Mouse (Mus musculus) limb, embryonic 13.5 days (tissue): ENCODE data around the gene 4930402F06Rik. TPM values are rescaled to one million over a fixed set of nuclear protein-coding genes. Genes with fewer than 3 reads are reported as not detected.

Experiments used
- ATAC-seq: fragments of 200-750 bp; cut with Nextera tagmentation; 2 replicates; pipeline ENCODE4 v1.8.0; 2017; ENCODE audit warnings: low read depth, moderate number of reproducible peaks, moderate TSS enrichment; ENCODE audit not compliant: low FRiP score
- H3K27ac ChIP-seq: fragments of 300-500 bp; sonication (generic); 2 replicates; pipeline ENCODE4 v1.5.1; 2015; ENCODE audit warnings: inconsistent platforms, mild to moderate bottlenecking, moderate library complexity
- H3K27me3 ChIP-seq: fragments of 300-500 bp; sonication (generic); 2 replicates; pipeline ENCODE4 v1.6.1; 2015; ENCODE audit warnings: mild to moderate bottlenecking, inconsistent platforms
- H3K36me3 ChIP-seq: fragments of 300-500 bp; sonication (generic); 2 replicates; pipeline ENCODE4 v1.6.1; 2015; ENCODE audit warnings: inconsistent platforms, mild to moderate bottlenecking, moderate library complexity
- H3K4me1 ChIP-seq: fragments of 300-500 bp; sonication (generic); 2 replicates; pipeline ENCODE4 v1.6.1; 2015; ENCODE audit warnings: inconsistent platforms
- H3K4me2 ChIP-seq: fragments of 300-500 bp; sonication (generic); replicated peaks from 2 replicates; pipeline ENCODE4 v1.6.1; 2015; ENCODE audit warnings: inconsistent platforms, mild to moderate bottlenecking, moderate library complexity
- H3K4me3 ChIP-seq: fragments of 300-500 bp; sonication (generic); 2 replicates; pipeline ENCODE4 v1.5.1; 2015; ENCODE audit warnings: moderate library complexity, mild to moderate bottlenecking, inconsistent platforms
- H3K9ac ChIP-seq: fragments of 300-500 bp; sonication (generic); 2 replicates; pipeline ENCODE4 v1.6.1; 2015; ENCODE audit warnings: mild to moderate bottlenecking, inconsistent platforms
- H3K9me3 ChIP-seq: fragments of 300-500 bp; sonication (generic); 2 replicates; pipeline ENCODE4 v1.6.1; 2016; ENCODE audit warnings: inconsistent platforms
- WGBS: fragments of 180-500 bp; shearing (Covaris S2); methylation state at CpG from one replicate; pipeline ENCODE4 v1.1.7; 2015; 5-methylcytosine and 5-hydroxymethylcytosine counted together
- polyA plus RNA-seq: library from polyadenylated mRNA; unstranded; fragments of >200 nt; fragmentation: Nextera tagmentation; extraction: Ambion mirVana; gene quantifications from 2 replicates; pipeline ENCODE4 v1.2.1, GENCODE M21; 2015

The 4930402F06Rik gene
- polyA plus RNA-seq, result not detected in 2 replicates

DNA sequence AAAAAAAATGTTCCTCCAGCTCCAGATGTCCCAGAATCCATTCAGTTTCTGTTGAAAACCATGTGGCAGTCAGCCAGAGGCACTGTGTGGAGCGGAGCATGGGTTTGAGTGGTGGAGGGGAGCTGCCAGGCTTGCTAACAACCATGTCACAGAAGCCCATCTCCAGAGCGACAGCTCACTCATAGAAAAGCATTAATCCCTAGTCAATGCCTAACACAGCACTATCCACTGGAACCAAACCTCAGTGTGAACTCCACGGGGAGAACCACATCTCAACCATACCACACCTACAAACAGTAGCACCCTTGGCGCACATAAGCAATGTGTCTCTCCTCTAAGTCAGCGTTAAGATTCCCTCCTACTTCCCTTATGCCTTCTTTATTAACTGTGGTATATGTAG lies at the start of gene 4930402F06Rik:
Gene 4930402F06Rik (minus strand): TSS at position 80 of the 400 bp plus-strand sequence.
- no peaks in the 10 kb centered on the region for H3K9me3 ChIP-seq
- H3K4me1 ChIP-seq, result no peaks in the 10 kb centered on the region
- ATAC-seq, result no peak
- WGBS, result 79% methylated on average over 5 of the region's 5 CpGs
- no peaks in the 10 kb centered on the region for H3K27me3 ChIP-seq
- no peak within 1 kb of the TSS for H3K9ac ChIP-seq
- no peak within 1 kb of the TSS for H3K4me2 ChIP-seq
- no peak within 1 kb of the TSS for H3K4me3 ChIP-seq
- H3K36me3 ChIP-seq, result no peaks in the 10 kb centered on the region
- no peak within 1 kb of the TSS for H3K27ac ChIP-seq

DNA sequence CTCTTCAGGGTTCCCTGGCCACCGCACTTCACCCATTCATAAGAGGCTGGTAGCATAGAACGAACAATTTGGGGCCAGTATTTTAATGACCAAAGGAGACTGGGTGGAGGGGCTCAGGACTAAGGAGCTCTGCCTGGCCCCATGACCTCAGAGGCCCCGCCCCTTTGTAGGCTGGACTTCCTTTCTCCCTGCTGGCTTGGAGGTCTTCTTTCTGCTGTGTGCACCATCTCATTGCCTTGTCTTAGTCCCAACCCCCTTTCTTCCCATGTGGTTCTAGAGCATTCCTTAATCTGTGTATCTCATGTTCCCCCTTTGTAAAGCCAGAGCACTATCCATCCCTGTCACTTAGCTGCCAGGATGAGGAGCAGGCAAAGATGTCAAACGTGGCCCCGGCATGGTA lies 49.3 kb upstream of the 4930402F06Rik start:
- no peak for ATAC-seq
- H3K27me3 ChIP-seq, result peaks cover 11% of the 10 kb centered on the region
- H3K9ac ChIP-seq, result no peak overlapping the region
- H3K4me3 ChIP-seq, result no peak overlapping the region
- H3K27ac ChIP-seq, result peak overlapping the region; percentile 8; the same call in 1 of the 2 replicates
- WGBS, result 73% methylated on average over 5 of the region's 5 CpGs
- peaks cover 79% of the 10 kb centered on the region for H3K4me1 ChIP-seq
- no peak overlapping the region for H3K4me2 ChIP-seq
- no peaks in the 10 kb centered on the region for H3K9me3 ChIP-seq
- H3K36me3 ChIP-seq, result no peaks in the 10 kb centered on the region

DNA sequence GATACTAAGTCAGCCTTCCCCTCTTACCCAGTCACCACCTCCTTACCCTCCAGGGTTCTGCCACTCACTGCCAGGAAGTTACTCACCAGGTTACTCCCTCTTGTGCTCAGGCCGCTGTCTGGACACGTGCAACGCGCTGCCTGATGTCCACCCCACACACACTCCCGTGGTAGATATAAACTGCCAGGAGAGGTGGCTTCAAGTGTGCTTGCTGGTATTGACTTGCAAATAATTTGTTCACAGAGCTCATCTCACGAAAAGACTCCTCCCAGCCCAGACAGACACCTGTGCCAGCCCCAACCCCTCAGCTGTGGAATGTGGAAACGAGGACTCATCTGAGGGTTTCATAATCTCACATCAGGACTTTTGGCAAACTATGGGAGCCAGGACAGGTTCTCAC lies 48.6 kb upstream of the 4930402F06Rik start:
- WGBS, result 66% methylated on average over 7 of the region's 7 CpGs
- 0 out of 2 replicates have a peak overlapping the region, but pooled peaks have one; percentile 31 for H3K9ac ChIP-seq
- no peak overlapping the region for H3K4me3 ChIP-seq
- 0 out of 2 replicates have a peak overlapping the region, but pooled peaks have one; percentile 40 for H3K27ac ChIP-seq
- H3K27me3 ChIP-seq, result peaks cover 16% of the 10 kb centered on the region
- H3K9me3 ChIP-seq, result no peaks in the 10 kb centered on the region
- H3K4me2 ChIP-seq, result 0 out of 2 replicates have a peak overlapping the region, but pooled peaks have one; percentile 30
- H3K36me3 ChIP-seq, result no peaks in the 10 kb centered on the region
- ATAC-seq, result no peak
- peaks cover 82% of the 10 kb centered on the region for H3K4me1 ChIP-seq

DNA sequence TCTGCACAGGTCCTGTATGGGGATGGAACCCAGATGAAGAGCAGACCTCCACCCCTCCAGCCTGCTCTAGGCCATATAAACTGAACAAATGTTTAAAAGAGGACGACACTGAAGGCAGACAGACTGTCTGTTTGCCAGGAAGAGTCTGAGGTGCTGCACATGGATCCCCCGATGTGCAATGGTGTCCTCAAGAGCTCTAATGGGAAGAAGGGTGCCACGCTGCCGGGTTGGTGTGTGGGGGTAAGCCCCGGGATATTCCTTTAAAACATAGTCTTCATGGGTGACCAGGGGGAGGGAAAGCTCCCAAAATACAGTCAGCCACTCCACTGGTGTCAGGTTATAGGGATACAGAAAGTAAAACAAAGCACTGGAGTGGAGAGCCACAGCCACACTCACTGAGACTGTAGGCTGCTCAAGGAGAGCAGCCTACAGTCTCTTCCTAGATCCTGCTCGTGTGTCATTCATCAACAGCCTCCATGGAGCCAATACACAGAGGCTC lies 47.8 kb upstream of the 4930402F06Rik start:
- no peak for ATAC-seq
- H3K27me3 ChIP-seq, result peaks cover 16% of the 10 kb centered on the region
- H3K27ac ChIP-seq, result no peak overlapping the region; the same call in 1 of the 2 replicates
- 57% methylated on average over 6 of the region's 6 CpGs for whole genome bisulfite sequencing
- peak overlapping the region; percentile 30 for H3K4me2 ChIP-seq
- 0 out of 2 replicates have a peak overlapping the region, but pooled peaks have one; percentile 1 for H3K4me3 ChIP-seq
- peaks cover 87% of the 10 kb centered on the region for H3K4me1 ChIP-seq
- no peaks in the 10 kb centered on the region for H3K9me3 ChIP-seq
- H3K36me3 ChIP-seq, result no peaks in the 10 kb centered on the region
- 0 out of 2 replicates have a peak overlapping the region, but pooled peaks have one; percentile 25 for H3K9ac ChIP-seq

DNA sequence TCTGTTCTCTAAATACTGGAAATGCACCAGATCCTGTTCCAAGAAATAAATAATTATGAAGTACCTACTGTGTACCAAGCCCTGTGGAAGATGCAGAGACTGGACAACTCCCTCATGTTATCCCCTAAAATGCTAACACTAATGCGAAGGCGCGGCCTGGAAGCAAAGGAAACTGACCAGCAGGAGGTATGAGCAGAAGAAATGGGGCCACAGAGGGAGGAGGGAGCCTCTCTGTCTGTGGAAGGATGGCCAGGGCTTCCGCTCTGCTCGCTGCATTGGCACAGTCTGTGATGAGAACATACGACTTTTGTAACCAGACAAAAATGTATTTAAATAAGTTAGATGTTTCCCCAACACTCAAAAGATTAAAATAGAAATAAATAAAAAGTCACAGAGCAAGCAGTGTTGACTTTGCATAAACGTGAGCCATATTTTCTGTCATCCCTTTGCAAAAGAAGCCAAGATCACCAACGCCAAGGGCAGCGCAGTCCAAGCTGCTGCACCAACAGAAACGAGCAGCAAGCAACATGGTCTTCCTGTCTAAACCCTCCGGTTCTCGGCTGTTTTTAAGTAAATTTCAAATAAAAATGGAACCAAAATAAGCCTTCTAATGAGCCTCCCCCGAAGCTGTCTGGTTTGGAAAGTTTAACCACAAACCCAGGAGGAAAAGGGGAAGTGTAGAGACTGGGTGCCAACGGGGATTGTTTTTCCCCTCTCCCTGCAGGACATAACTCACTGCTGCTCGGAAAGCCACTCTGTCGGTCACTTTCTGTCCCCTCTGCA lies 47.2 kb upstream of the 4930402F06Rik start:
- H3K36me3 ChIP-seq, result no peaks in the 10 kb centered on the region
- H3K4me2 ChIP-seq, result peak overlapping the region; percentile 30
- H3K4me1 ChIP-seq, result peaks cover 84% of the 10 kb centered on the region
- peaks cover 16% of the 10 kb centered on the region for H3K27me3 ChIP-seq
- H3K9ac ChIP-seq, result 0 out of 2 replicates have a peak overlapping the region, but pooled peaks have one; percentile 25
- no peak overlapping the region; the same call in 1 of the 2 replicates for H3K27ac ChIP-seq
- no peaks in the 10 kb centered on the region for H3K9me3 ChIP-seq
- H3K4me3 ChIP-seq, result 0 out of 2 replicates have a peak overlapping the region, but pooled peaks have one; percentile 1
- WGBS, result 41% methylated on average over 16 of the region's 16 CpGs
- no peak for ATAC-seq

DNA sequence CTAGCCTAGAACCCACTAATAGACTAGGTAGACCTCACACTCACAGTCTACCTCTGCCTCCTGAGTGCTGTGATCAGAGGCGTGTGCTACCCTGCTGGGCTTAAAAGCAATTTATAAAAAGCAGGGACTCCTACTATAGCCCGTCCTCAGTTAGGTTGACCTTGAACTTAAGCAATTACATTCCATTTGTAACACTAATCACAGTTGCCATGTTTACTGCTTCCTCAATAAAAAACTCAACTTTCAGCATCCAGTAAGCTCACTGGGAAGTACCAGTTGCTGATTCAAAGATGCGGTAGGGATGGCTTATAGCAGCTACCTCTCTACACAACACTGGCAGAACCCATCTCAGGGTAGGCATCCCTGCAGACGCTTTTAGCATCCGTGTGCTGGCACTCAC lies 46.4 kb upstream of the 4930402F06Rik start:
- Histone ChIP-seq H3K27ac (no peak overlapping the region), H3K4me1 (peaks cover 76% of the 10 kb centered on the region), H3K9ac (no peak overlapping the region), H3K4me3 (no peak overlapping the region), H3K4me2 (no peak overlapping the region), H3K9me3 (no peaks in the 10 kb centered on the region), H3K27me3 (peaks cover 16% of the 10 kb centered on the region), H3K36me3 (no peaks in the 10 kb centered on the region)
- 31% methylated on average over 5 of the region's 5 CpGs for WGBS
- no peak for ATAC-seq

DNA sequence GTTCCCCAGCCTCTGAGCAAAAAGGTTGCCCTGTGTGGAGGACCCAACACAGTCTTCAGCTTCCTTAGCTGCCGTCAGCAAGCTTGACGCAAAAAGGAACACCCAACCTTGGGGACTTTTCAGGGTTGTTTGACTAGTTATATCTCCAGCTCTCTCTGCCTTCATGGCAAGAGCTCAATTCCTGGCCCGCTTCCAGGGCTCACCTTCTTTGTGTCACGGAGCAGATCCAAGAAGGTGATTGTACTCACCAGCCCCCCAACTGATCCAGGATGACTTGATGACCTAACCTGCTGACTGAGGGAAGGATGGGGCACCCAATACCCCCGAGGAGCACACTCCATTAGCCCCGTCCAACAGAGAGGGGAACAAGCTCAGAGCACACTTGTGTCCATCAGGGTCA lies 45.1 kb upstream of the 4930402F06Rik start:
- H3K9ac ChIP-seq, result no peak overlapping the region
- no peak overlapping the region for H3K4me2 ChIP-seq
- 80% methylated on average over 6 of the region's 6 CpGs for WGBS
- peaks cover 63% of the 10 kb centered on the region for H3K4me1 ChIP-seq
- no peak for ATAC-seq
- H3K9me3 ChIP-seq, result no peaks in the 10 kb centered on the region
- no peaks in the 10 kb centered on the region for H3K36me3 ChIP-seq
- no peak overlapping the region for H3K4me3 ChIP-seq
- H3K27me3 ChIP-seq, result peaks cover 16% of the 10 kb centered on the region
- no peak overlapping the region for H3K27ac ChIP-seq

DNA sequence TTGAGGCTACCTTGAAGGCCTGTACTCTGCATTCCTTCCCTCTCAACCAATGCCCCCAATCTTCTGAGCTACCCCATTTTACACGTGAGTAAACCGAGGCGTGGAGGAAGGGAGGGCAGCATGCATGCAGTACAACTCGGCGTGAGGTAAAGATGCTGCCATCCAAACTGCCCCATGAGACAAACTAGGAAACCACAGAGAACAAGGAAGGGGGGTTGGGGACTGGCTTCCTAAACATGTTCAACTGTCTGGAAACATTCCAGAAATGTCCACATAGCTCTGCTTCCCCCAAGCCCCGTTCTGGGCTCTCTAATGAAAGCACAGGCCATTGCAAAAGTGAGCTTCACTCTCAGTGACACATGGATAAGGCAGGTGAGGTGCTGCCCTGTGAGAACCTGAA lies 44.4 kb upstream of the 4930402F06Rik start:
- Histone ChIP-seq H3K27me3 (peaks cover 16% of the 10 kb centered on the region), H3K36me3 (no peaks in the 10 kb centered on the region), H3K9me3 (no peaks in the 10 kb centered on the region), H3K4me3 (no peak overlapping the region), H3K4me2 (no peak overlapping the region), H3K9ac (no peak overlapping the region), H3K4me1 (peaks cover 57% of the 10 kb centered on the region), H3K27ac (no peak overlapping the region)
- 72% methylated on average over 6 of the region's 6 CpGs for WGBS
- ATAC-seq, result no peak

DNA sequence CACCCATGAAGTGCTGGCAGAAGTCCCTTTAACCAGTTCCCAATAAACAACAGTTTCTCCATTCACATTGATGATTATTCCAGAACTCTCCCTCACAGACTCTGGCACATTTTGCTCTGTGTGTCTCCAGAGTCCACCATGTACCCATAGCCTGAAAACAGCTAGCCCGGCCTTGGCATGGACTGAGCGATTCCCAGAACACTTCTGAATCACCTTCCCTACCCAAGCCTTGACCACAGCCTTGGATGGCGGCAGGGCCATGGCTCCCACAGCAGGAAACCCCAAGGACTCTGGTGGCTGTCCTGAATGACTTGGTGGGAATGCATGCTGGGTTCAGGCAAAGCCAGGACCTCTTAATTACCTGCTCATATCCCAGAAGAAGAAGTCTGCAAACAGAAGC lies 43.5 kb upstream of the 4930402F06Rik start:
- 67% methylated on average over 3 of the region's 3 CpGs for WGBS
- Histone ChIP-seq H3K4me3 (no peak overlapping the region), H3K4me2 (no peak overlapping the region), H3K9me3 (no peaks in the 10 kb centered on the region), H3K27ac (no peak overlapping the region), H3K4me1 (peaks cover 47% of the 10 kb centered on the region), H3K9ac (no peak overlapping the region), H3K36me3 (no peaks in the 10 kb centered on the region), H3K27me3 (peaks cover 13% of the 10 kb centered on the region)
- ATAC-seq, result no peak

DNA sequence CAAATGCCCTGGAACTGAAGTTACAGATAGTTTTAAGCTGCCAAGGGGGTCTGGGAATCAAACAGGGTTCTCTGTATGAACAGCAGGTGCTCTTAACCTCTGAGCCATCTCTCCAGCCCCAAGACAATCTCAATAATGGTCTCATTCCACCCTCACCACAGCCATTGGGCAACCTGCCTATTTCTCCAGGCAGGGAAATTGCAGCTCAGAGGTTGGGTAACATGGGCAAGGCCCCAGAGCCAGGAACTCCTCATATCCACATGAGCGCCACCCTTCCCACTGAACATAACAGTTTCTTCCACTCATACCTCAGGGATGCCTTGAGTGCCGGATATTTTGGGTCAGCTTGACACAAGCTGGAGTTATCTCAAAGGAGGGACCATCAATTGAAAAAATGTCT lies 40.8 kb upstream of the 4930402F06Rik start:
- H3K9me3 ChIP-seq, result no peaks in the 10 kb centered on the region
- peaks cover 14% of the 10 kb centered on the region for H3K27me3 ChIP-seq
- no peaks in the 10 kb centered on the region for H3K36me3 ChIP-seq
- H3K9ac ChIP-seq, result no peak overlapping the region
- no peak overlapping the region for H3K27ac ChIP-seq
- 84% methylated on average over 2 of the region's 2 CpGs for whole genome bisulfite sequencing
- no peak overlapping the region for H3K4me2 ChIP-seq
- H3K4me1 ChIP-seq, result peaks cover 46% of the 10 kb centered on the region
- ATAC-seq, result no peak
- no peak overlapping the region for H3K4me3 ChIP-seq

DNA sequence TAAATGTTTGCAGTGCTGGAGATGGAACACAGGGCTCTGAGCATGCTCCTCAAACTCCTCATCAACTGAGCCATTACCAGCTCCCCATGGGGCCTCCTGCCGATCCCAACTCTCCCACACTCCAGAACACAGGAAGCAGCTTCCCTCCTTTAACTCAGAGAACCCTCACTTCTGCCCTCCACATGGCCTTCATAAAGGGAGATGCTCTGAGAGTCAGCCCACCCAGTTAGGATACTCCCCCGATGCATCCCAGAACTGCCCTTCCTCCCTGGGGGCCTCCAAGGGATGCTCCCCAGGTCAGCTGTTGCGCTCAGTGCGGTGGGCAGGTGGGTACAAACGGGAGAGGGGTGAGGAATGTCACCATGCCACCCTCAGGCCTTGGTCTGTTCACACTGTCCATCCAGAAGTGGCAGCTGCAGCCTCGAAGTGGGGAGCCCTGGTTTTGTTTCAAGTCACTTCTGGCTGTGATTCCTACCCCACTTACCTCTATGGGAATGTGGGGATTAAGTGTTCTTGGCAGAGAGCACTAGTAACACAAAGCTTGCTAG lies 37.7 kb upstream of the 4930402F06Rik start:
- Histone ChIP-seq H3K4me3 (no peak overlapping the region), H3K9ac (no peak overlapping the region), H3K9me3 (no peaks in the 10 kb centered on the region), H3K4me1 (peaks cover 40% of the 10 kb centered on the region), H3K36me3 (no peaks in the 10 kb centered on the region), H3K27me3 (0 out of 2 replicates have a peak, but pooled peaks cover 7% of the 10 kb centered on the region), H3K4me2 (no peak overlapping the region), H3K27ac (no peak overlapping the region)
- ATAC-seq, result no peak
- whole genome bisulfite sequencing, result 63% methylated on average over 6 of the region's 6 CpGs

DNA sequence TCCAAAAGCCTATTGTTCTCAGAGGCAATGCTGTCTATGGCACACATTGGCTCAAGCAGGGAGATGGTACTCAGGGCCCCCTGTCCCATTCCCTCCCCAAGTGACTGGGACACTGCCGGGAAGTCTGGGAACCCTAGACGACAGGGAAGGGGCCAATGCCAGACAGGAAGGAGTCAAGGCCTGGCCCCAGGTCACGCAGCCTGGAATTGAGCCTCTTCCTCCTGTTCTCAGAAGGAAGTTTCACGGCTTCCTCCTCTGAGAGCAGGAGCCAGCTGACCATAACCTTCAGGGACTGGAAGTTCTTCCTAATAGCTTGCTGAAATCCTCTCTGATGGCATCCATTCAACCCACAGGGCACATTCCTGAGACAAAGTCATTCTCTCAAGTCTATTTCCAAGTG lies 36.5 kb upstream of the 4930402F06Rik start:
- Histone ChIP-seq H3K4me3 (no peak overlapping the region), H3K27ac (no peak overlapping the region; the same call in 1 of the 2 replicates), H3K9me3 (no peaks in the 10 kb centered on the region), H3K9ac (no peak overlapping the region), H3K36me3 (no peaks in the 10 kb centered on the region), H3K4me2 (no peak overlapping the region), H3K27me3 (0 out of 2 replicates have a peak, but pooled peaks cover 7% of the 10 kb centered on the region), H3K4me1 (peaks cover 42% of the 10 kb centered on the region)
- ATAC-seq, result no peak
- 56% methylated on average over 4 of the region's 4 CpGs for WGBS
